Mouse (Mus musculus) large intestine, adult 2 months (tissue): ENCODE data around the gene Gm42906. TPM values are rescaled to one million over a fixed set of nuclear protein-coding genes. Genes with fewer than 3 reads are reported as not detected.

ENCODE experiments used
- DNase-seq: peaks from one replicate; pipeline ENCODE4 v3.0.0-alpha.2; 2012; ENCODE audit warnings: low read depth, low spot score
- WGBS: fragments of 180-500 bp; shearing (Covaris S2); methylation state at CpG from one replicate; pipeline ENCODE4 v1.1.7; 2018; 5-methylcytosine and 5-hydroxymethylcytosine counted together
- polyA plus RNA-seq: library from polyadenylated mRNA; depleted of rRNA; stranded (reverse); fragments of >200 nt; gene quantifications from 2 replicates; pipeline ENCODE4 v1.2.3, GENCODE M21; 2012

The Gm42906 gene
- polyA plus RNA-seq, 1 experiment: not detected

- DNase-seq: no peak
- 71% methylated on average over 6 of the region's 6 CpGs for WGBS
These were observed 260.3 kb downstream of the Gm42906 start for GRCm38 (mm10) chr5:151167641-151168040.

GRCm38 (mm10) chr5:151166266-151166665 lies 261.7 kb downstream of the Gm42906 start:
- no peak for DNase-seq
- 29% methylated on average over 5 of the region's 5 CpGs for WGBS

GRCm38 (mm10) chr5:151165381-151166016 lies 262.5 kb downstream of the Gm42906 start:
- 30% methylated on average over 6 of the region's 6 CpGs for WGBS
- DNase-seq: no peak

- 38% methylated on average over 4 of the region's 4 CpGs for WGBS
- DNase-seq: no peak
These were observed 263.1 kb downstream of the Gm42906 start for GRCm38 (mm10) chr5:151164815-151165214.

GRCm38 (mm10) chr5:151162642-151163041 lies 265.3 kb downstream of the Gm42906 start:
- DNase-seq: no peak
- WGBS: 83% methylated on average over 3 of the region's 3 CpGs

- 80% methylated on average over 1 of the region's 1 CpGs for WGBS
- no peak for DNase-seq
These were observed 272.7 kb downstream of the Gm42906 start for GRCm38 (mm10) chr5:151155247-151155646.

- no peak for DNase-seq
- 38% methylated on average over 3 of the region's 3 CpGs for WGBS
These were observed 273.2 kb downstream of the Gm42906 start for GRCm38 (mm10) chr5:151154780-151155179.

- 84% methylated on average over 4 of the region's 4 CpGs for WGBS
- no peak for DNase-seq
These were observed 273.9 kb downstream of the Gm42906 start for GRCm38 (mm10) chr5:151154030-151154429.

GRCm38 (mm10) chr5:151151549-151151948 lies 276.4 kb downstream of the Gm42906 start:
- DNase-seq: no peak
- 79% methylated on average over 9 of the region's 9 CpGs for WGBS

GRCm38 (mm10) chr5:151149509-151149908 lies 278.5 kb downstream of the Gm42906 start:
- no peak for DNase-seq
- WGBS: 78% methylated on average over 8 of the region's 8 CpGs

GRCm38 (mm10) chr5:151148079-151148478 lies 279.9 kb downstream of the Gm42906 start:
- DNase-seq: no peak
- 82% methylated on average over 4 of the region's 4 CpGs for WGBS

- DNase-seq: no peak
- WGBS: 54% methylated on average over 5 of the region's 5 CpGs
These were observed 282.2 kb downstream of the Gm42906 start for GRCm38 (mm10) chr5:151145807-151146206.

- no peak for DNase-seq
- 17% methylated on average over 5 of the region's 5 CpGs for WGBS
These were observed 284.0 kb downstream of the Gm42906 start for GRCm38 (mm10) chr5:151143955-151144354.

GRCm38 (mm10) chr5:151142671-151143601 lies 285.0 kb downstream of the Gm42906 start:
- no peak for DNase-seq
- 18% methylated on average over 11 of the region's 11 CpGs for WGBS

- no peak for DNase-seq
- WGBS: 8% methylated on average over 5 of the region's 5 CpGs
These were observed 285.7 kb downstream of the Gm42906 start for GRCm38 (mm10) chr5:151142241-151142640.

GRCm38 (mm10) chr5:151137901-151138300 lies 290.1 kb downstream of the Gm42906 start:
- no peak for DNase-seq
- WGBS: 59% methylated on average over 5 of the region's 5 CpGs

GRCm38 (mm10) chr5:151137311-151137710 lies 290.7 kb downstream of the Gm42906 start:
- 89% methylated on average over 4 of the region's 4 CpGs for whole genome bisulfite sequencing
- DNase-seq: no peak

- no peak for DNase-seq
- 76% methylated on average over 6 of the region's 6 CpGs for WGBS
These were observed 292.0 kb downstream of the Gm42906 start for GRCm38 (mm10) chr5:151135965-151136364.

- 31% methylated on average over 8 of the region's 8 CpGs for WGBS
- DNase-seq: no peak
These were observed 292.7 kb downstream of the Gm42906 start for GRCm38 (mm10) chr5:151135078-151135826.

- 93% methylated on average over 4 of the region's 4 CpGs for WGBS
- no peak for DNase-seq
These were observed 293.8 kb downstream of the Gm42906 start for GRCm38 (mm10) chr5:151134202-151134601.
